ENCODE assay signal across 21 mouse cellular contexts in genomic region chr10:41470693-41471092, GRCm38 (mm10). TPM values are rescaled to one million over a fixed set of nuclear protein-coding genes. Genes with fewer than 3 reads are reported as not detected.
DNase-seq lines count a peak whose midpoint lies in the region; ATAC-seq and TF ChIP-seq lines count a peak whose summit lies in the region.
"Had no signal": no experiment of that assay in that cellular context is flagged by ENCODE, and none has a peak within 500 bp of the region (broad histone marks: within the 10 kb centered on the region; RNA-seq: fewer than 3 reads in every experiment).

No protein-coding gene starts in this region.

- H3K9ac ChIP-seq in MEL (ENCODE audit: control insufficient read depth, low read depth, low read length, poor library complexity, severe bottlenecking): no peak overlapping the region
- H3K9ac ChIP-seq in intestine, embryonic 15.5 days: no peak overlapping the region
- no peak overlapping the region for H3K9ac ChIP-seq in kidney, embryonic 15.5 days
- H3K9ac ChIP-seq in hindbrain, embryonic 14.5 days: no peak overlapping the region
- H3K9ac ChIP-seq: embryonic facial prominence, embryonic 12.5 days; forebrain, embryonic 15.5 days; heart, embryonic 15.5 days; hindbrain, embryonic 13.5 days had no signal

- H3K4me3 ChIP-seq in MEL (ENCODE audit: control insufficient read depth in 1 of 2, insufficient read depth in 1 of 2, low read depth in 2 of 2, low read length in 2 of 2): no peak overlapping the region
- H3K4me3 ChIP-seq in intestine, embryonic 15.5 days (replicated peaks): no peak overlapping the region
- H3K4me3 ChIP-seq in small intestine, adult 2 months (ENCODE audit: low read depth, low read length): no peak overlapping the region
- H3K4me3 ChIP-seq in kidney, embryonic 15.5 days (replicated peaks): no peak overlapping the region
- no peak overlapping the region for H3K4me3 ChIP-seq in hindbrain, embryonic 14.5 days (replicated peaks; ENCODE audit: low read length)
- H3K4me3 ChIP-seq: embryonic facial prominence, embryonic 12.5 days; forebrain, embryonic 15.5 days; heart, embryonic 15.5 days; hindbrain, embryonic 13.5 days had no signal

- no peak overlapping the region for H3K4me2 ChIP-seq in intestine, embryonic 15.5 days (replicated peaks)
- H3K4me2 ChIP-seq in kidney, embryonic 15.5 days: no peak overlapping the region
- H3K4me2 ChIP-seq in hindbrain, embryonic 14.5 days (replicated peaks): no peak overlapping the region
- H3K4me2 ChIP-seq: embryonic facial prominence, embryonic 12.5 days; forebrain, embryonic 15.5 days; heart, embryonic 11.5 days; heart, embryonic 15.5 days; hindbrain, embryonic 13.5 days had no signal

- no peak overlapping the region for H3K27ac ChIP-seq in MEL (ENCODE audit: control insufficient read depth, low read depth, low read length)
- no peak overlapping the region for H3K27ac ChIP-seq in intestine, embryonic 15.5 days
- peak overlapping the region; percentile 97 for H3K27ac ChIP-seq in small intestine, adult 2 months (ENCODE audit: insufficient read depth, low read depth, low read length)
- H3K27ac ChIP-seq in kidney, embryonic 15.5 days: no peak overlapping the region
- no peak overlapping the region for H3K27ac ChIP-seq in hindbrain, embryonic 14.5 days
- H3K27ac ChIP-seq: embryonic facial prominence, embryonic 12.5 days; forebrain, embryonic 15.5 days; heart, embryonic 15.5 days; hindbrain, embryonic 13.5 days had no signal

- no peaks in the 10 kb centered on the region for H3K79me2 ChIP-seq in MEL (ENCODE audit: control insufficient read depth, insufficient read depth, low read length, poor library complexity)

- TF ChIP-seq POLR2A in MEL (IDR thresholded peaks at IDR 0.05; ENCODE audit: control insufficient read depth in 1 of 2, insufficient read depth in 1 of 2, low read depth in 1 of 2, low read length in 2 of 2, poor library complexity in 1 of 2): no peak
- no peak for TF ChIP-seq POLR2A in small intestine, adult 2 months (IDR thresholded peaks at IDR 0.05; ENCODE audit: low read depth, low read length)

- peak; percentile 35 for ATAC-seq in intestine, embryonic 15.5 days
- no peak for ATAC-seq in kidney, embryonic 15.5 days (replicated peaks; ENCODE audit: low FRiP score)
- ATAC-seq in hindbrain, embryonic 14.5 days (ENCODE audit: low FRiP score): no peak
- ATAC-seq: forebrain, embryonic 15.5 days had no signal

- 80% methylated on average over 3 of the region's 3 CpGs for WGBS in intestine, embryonic 15.5 days
- WGBS in small intestine, adult 2 months: 34% methylated on average over 3 of the region's 3 CpGs
- 80% methylated on average over 3 of the region's 3 CpGs for WGBS in kidney, embryonic 15.5 days
- 88% methylated on average over 3 of the region's 3 CpGs for WGBS in hindbrain, embryonic 14.5 days

- H3K36me3 ChIP-seq in MEL (ENCODE audit: control insufficient read depth in 1 of 2, insufficient read depth in 2 of 2, low read length in 2 of 2): peaks cover 0 to 27% of the 10 kb centered on the region in 2 experiments; a peak in 2 of 4 replicates
- no peaks in the 10 kb centered on the region for H3K36me3 ChIP-seq in intestine, embryonic 15.5 days
- H3K36me3 ChIP-seq in small intestine, adult 2 months (ENCODE audit: control insufficient read depth, insufficient read depth, low read length): peaks cover 5% of the 10 kb centered on the region; the same call in 1 of the 2 replicates
- H3K36me3 ChIP-seq in kidney, embryonic 15.5 days: peaks cover 6% of the 10 kb centered on the region
- peaks cover 13% of the 10 kb centered on the region for H3K36me3 ChIP-seq in hindbrain, embryonic 14.5 days (replicated peaks; ENCODE audit: control insufficient read depth, insufficient read depth)

- no peak for TF ChIP-seq CTCF in MEL (IDR thresholded peaks at IDR 0.05 in 2 of 3, conservative IDR thresholded peaks at IDR 0.05 in 1 of 3; ENCODE audit: control insufficient read depth in 1 of 3, insufficient read depth in 1 of 3, low read depth in 2 of 3, low read length in 3 of 3, poor library complexity in 1 of 3, severe bottlenecking in 1 of 3)
- no peak for TF ChIP-seq CTCF in small intestine, adult 2 months (IDR thresholded peaks at IDR 0.05; ENCODE audit: extremely low read depth, insufficient read length, insufficient replicate concordance, low read depth, low read length)

- H3K4me1 ChIP-seq in MEL (ENCODE audit: control insufficient read depth in 1 of 2, insufficient read depth in 2 of 2, low read length in 2 of 2): peaks cover 16 to 34% of the 10 kb centered on the region in 2 experiments
- H3K4me1 ChIP-seq in intestine, embryonic 15.5 days (replicated peaks): peaks cover 8% of the 10 kb centered on the region
- H3K4me1 ChIP-seq in small intestine, adult 2 months (ENCODE audit: control insufficient read depth, insufficient read depth, insufficient read length, low read length): peaks cover 30% of the 10 kb centered on the region
- peaks cover under 1% of the 10 kb centered on the region for H3K4me1 ChIP-seq in kidney, embryonic 15.5 days
- H3K4me1 ChIP-seq in hindbrain, embryonic 14.5 days (replicated peaks; ENCODE audit: control insufficient read depth, insufficient read depth, low read length): 0 out of 2 replicates have a peak, but pooled peaks cover under 1% of the 10 kb centered on the region

- TF ChIP-seq RAD21 in MEL (IDR thresholded peaks at IDR 0.05; ENCODE audit: low read depth, low read length): no peak

- DNase-seq in CD4-positive helper T cell, adult 2 months (ENCODE audit: low read depth, low spot score): peak; percentile 40
- DNase-seq in MEL (ENCODE audit: low read depth, low spot score): no peak
- no peak for DNase-seq in testis, postnatal 14 days (ENCODE audit: low spot score)
- no peak for DNase-seq in hindbrain, embryonic 14.5 days (ENCODE audit: low spot score)
- DNase-seq: adrenal gland, adult 8-10 months; adrenal gland, postnatal 36 days; B cell, adult 2 months; cerebellum, adult 2 months; cerebellum, postnatal 10 days; gastrocnemius, postnatal 36 days; heart, adult 18-20 months; heart, postnatal 14 days had no signal

- H3K9me3 ChIP-seq in MEL (replicated peaks; ENCODE audit: insufficient read depth, low read length): no peaks in the 10 kb centered on the region
- no peaks in the 10 kb centered on the region for H3K9me3 ChIP-seq in intestine, embryonic 15.5 days
- no peaks in the 10 kb centered on the region for H3K9me3 ChIP-seq in kidney, embryonic 15.5 days (replicated peaks)
- no peaks in the 10 kb centered on the region for H3K9me3 ChIP-seq in hindbrain, embryonic 14.5 days (ENCODE audit: control insufficient read depth, low read length)
- H3K9me3 ChIP-seq: embryonic facial prominence, embryonic 12.5 days; forebrain, embryonic 15.5 days; heart, embryonic 15.5 days; hindbrain, embryonic 13.5 days had no signal

- H3K27me3 ChIP-seq in MEL (ENCODE audit: control insufficient read depth in 1 of 2, insufficient read depth in 2 of 2, low read length in 2 of 2): no peaks in the 10 kb centered on the region
- no peaks in the 10 kb centered on the region for H3K27me3 ChIP-seq in intestine, embryonic 15.5 days (replicated peaks)
- H3K27me3 ChIP-seq in small intestine, adult 2 months (ENCODE audit: control insufficient read depth, insufficient read depth, low read length): no peaks in the 10 kb centered on the region
- no peaks in the 10 kb centered on the region for H3K27me3 ChIP-seq in kidney, embryonic 15.5 days
- no peaks in the 10 kb centered on the region for H3K27me3 ChIP-seq in hindbrain, embryonic 14.5 days (ENCODE audit: control insufficient read depth, insufficient read depth, low read length)
- H3K27me3 ChIP-seq: embryonic facial prominence, embryonic 12.5 days; forebrain, embryonic 15.5 days; heart, embryonic 15.5 days had no signal

- TF ChIP-seq EP300 in MEL (IDR thresholded peaks at IDR 0.05; ENCODE audit: low read depth in 1 of 2, low read length in 2 of 2): no peak

RNA-seq across cellular contexts. Expression of gene Mical1, which starts 5.4 kb away (rescaled TPM):
- total RNA-seq in MEL (2012; rRNA removed): 1.3 and 4.3 TPM in 2 replicates
- polyA plus RNA-seq in MEL (2012; ENCODE audit: insufficient read depth in 1 of 2, insufficient read length in 2 of 2, low read depth in 1 of 2, low replicate concordance in 2 of 2, missing spikeins in 1 of 2): 10 to 100 TPM in 1 of 2 experiments, not detected in 1; 15.7 TPM
- 25.0 and 26.6 TPM in 2 replicates for polyA plus RNA-seq in intestine, embryonic 15.5 days (2015; fragmentation: Nextera tagmentation; extraction: Ambion mirVana)
- polyA plus RNA-seq in small intestine, adult 2 months (2012; rRNA removed): 78.0 and 164 TPM in 2 replicates
- 31.5 and 39.3 TPM in 2 replicates for polyA plus RNA-seq in kidney, embryonic 15.5 days (2015; fragmentation: Nextera tagmentation; extraction: Ambion mirVana)
- polyA plus RNA-seq in hindbrain, embryonic 14.5 days (2014; fragmentation: Nextera tagmentation; extraction: Ambion mirVana): 20.6 and 22.8 TPM in 2 replicates

RNA-seq across cellular contexts. Expression of gene Smpd2, which starts 19.5 kb away (rescaled TPM):
- total RNA-seq in MEL (2012; rRNA removed): 0.04 and 0.07 TPM in 2 replicates
- polyA plus RNA-seq in MEL (2012; ENCODE audit: insufficient read depth in 1 of 2, insufficient read length in 2 of 2, low read depth in 1 of 2, low replicate concordance in 2 of 2, missing spikeins in 1 of 2): under 1 TPM in 1 of 2 experiments, not detected in 1; 0.42 TPM
- polyA plus RNA-seq in intestine, embryonic 15.5 days (2015; fragmentation: Nextera tagmentation; extraction: Ambion mirVana): 50.2 and 56.2 TPM in 2 replicates
- polyA plus RNA-seq in small intestine, adult 2 months (2012; rRNA removed): 49.9 and 121 TPM in 2 replicates
- 59.6 and 72.0 TPM in 2 replicates for polyA plus RNA-seq in kidney, embryonic 15.5 days (2015; fragmentation: Nextera tagmentation; extraction: Ambion mirVana)
- 36.3 and 37.9 TPM in 2 replicates for polyA plus RNA-seq in hindbrain, embryonic 14.5 days (2014; fragmentation: Nextera tagmentation; extraction: Ambion mirVana)

RNA-seq across cellular contexts. Expression of gene Ppil6, which starts 19.5 kb away (rescaled TPM):
- not detected in 2 replicates for total RNA-seq in MEL (2012; rRNA removed)
- polyA plus RNA-seq in MEL (2012; ENCODE audit: insufficient read depth in 1 of 2, insufficient read length in 2 of 2, low read depth in 1 of 2, low replicate concordance in 2 of 2, missing spikeins in 1 of 2): not detected
- 0.57 and 0.63 TPM in 2 replicates for polyA plus RNA-seq in intestine, embryonic 15.5 days (2015; fragmentation: Nextera tagmentation; extraction: Ambion mirVana)
- polyA plus RNA-seq in small intestine, adult 2 months (2012; rRNA removed): 0.15 TPM in 1 of 2 replicates, not detected in the other
- polyA plus RNA-seq in kidney, embryonic 15.5 days (2015; fragmentation: Nextera tagmentation; extraction: Ambion mirVana): 2.4 and 2.6 TPM in 2 replicates
- 2.3 and 6.1 TPM in 2 replicates for polyA plus RNA-seq in hindbrain, embryonic 14.5 days (2014; fragmentation: Nextera tagmentation; extraction: Ambion mirVana)
- total RNA-seq: gastrocnemius, adult 8-10 months; gastrocnemius, postnatal 36 days had no signal

RNA-seq across cellular contexts. Expression of gene Zbtb24, which starts 20.5 kb away (rescaled TPM):
- 7.6 and 8.4 TPM in 2 replicates for total RNA-seq in MEL (2012; rRNA removed)
- 10 to 100 TPM in 1 of 2 experiments, not detected in 1; 11.0 TPM for polyA plus RNA-seq in MEL (2012; ENCODE audit: insufficient read depth in 1 of 2, insufficient read length in 2 of 2, low read depth in 1 of 2, low replicate concordance in 2 of 2, missing spikeins in 1 of 2)
- 13.3 and 14.3 TPM in 2 replicates for polyA plus RNA-seq in intestine, embryonic 15.5 days (2015; fragmentation: Nextera tagmentation; extraction: Ambion mirVana)
- 7.0 and 15.7 TPM in 2 replicates for polyA plus RNA-seq in small intestine, adult 2 months (2012; rRNA removed)
- 18.3 and 19.8 TPM in 2 replicates for polyA plus RNA-seq in kidney, embryonic 15.5 days (2015; fragmentation: Nextera tagmentation; extraction: Ambion mirVana)
- polyA plus RNA-seq in hindbrain, embryonic 14.5 days (2014; fragmentation: Nextera tagmentation; extraction: Ambion mirVana): 19.0 and 19.1 TPM in 2 replicates

RNA-seq across cellular contexts. Expression of gene Cd164, which starts 48.5 kb away (rescaled TPM):
- 21.4 and 23.6 TPM in 2 replicates for total RNA-seq in MEL (2012; rRNA removed)
- polyA plus RNA-seq in MEL (2012; ENCODE audit: insufficient read depth in 1 of 2, insufficient read length in 2 of 2, low read depth in 1 of 2, low replicate concordance in 2 of 2, missing spikeins in 1 of 2): 10 to 100 TPM in 1 of 2 experiments, not detected in 1; 59.4 TPM
- polyA plus RNA-seq in intestine, embryonic 15.5 days (2015; fragmentation: Nextera tagmentation; extraction: Ambion mirVana): 166 and 185 TPM in 2 replicates
- polyA plus RNA-seq in small intestine, adult 2 months (2012; rRNA removed): 56.9 and 81.6 TPM in 2 replicates
- polyA plus RNA-seq in kidney, embryonic 15.5 days (2015; fragmentation: Nextera tagmentation; extraction: Ambion mirVana): 180 and 188 TPM in 2 replicates
- polyA plus RNA-seq in hindbrain, embryonic 14.5 days (2014; fragmentation: Nextera tagmentation; extraction: Ambion mirVana): 68.4 and 75.7 TPM in 2 replicates

Comparison
In these comparisons a context has a peak if more than half of its experiments do, and no peak if none do; other contexts are left out.
1. RNA of gene Smpd2, which starts 19.5 kb away (polyA plus RNA-seq): 49.9 to 121 TPM in small intestine, adult 2 months, 59.6 to 72.0 TPM in kidney, embryonic 15.5 days, 50.2 to 56.2 TPM in intestine, embryonic 15.5 days and 36.3 to 37.9 TPM in hindbrain, embryonic 14.5 days; 0.42 TPM in MEL; every median in the first group is over 10 times any median in the second.